Mouse (Mus musculus): ENCODE results near the gene Rab25.

GRCm38 (mm10) chr3:88510421-88511289 lies 37.4 kb downstream of the Rab25 start:
- no peak for TF ChIP-seq GATA1 (IDR thresholded peaks at IDR 0.05; ENCODE audit: low read depth, low read length)
- TF ChIP-seq ELF1 (IDR thresholded peaks at IDR 0.05; ENCODE audit: low read depth, low read length), result no peak
- no peak for TF ChIP-seq CTCF (IDR thresholded peaks at IDR 0.05 in 2 of 3, conservative IDR thresholded peaks at IDR 0.05 in 1 of 3; ENCODE audit: control insufficient read depth in 1 of 3, insufficient read depth in 1 of 3, low read depth in 2 of 3, low read length in 3 of 3, poor library complexity in 1 of 3, severe bottlenecking in 1 of 3)
- peak; percentile 85 for TF ChIP-seq ZNF384 (IDR thresholded peaks at IDR 0.05; ENCODE audit: low read depth, low read length)
- TF ChIP-seq CHD1 (IDR thresholded peaks at IDR 0.05; ENCODE audit: low read depth, low read length), result no peak
- TF ChIP-seq NELFE (IDR thresholded peaks at IDR 0.05; ENCODE audit: low read depth, low read length), result no peak
- no peak for TF ChIP-seq UBTF (IDR thresholded peaks at IDR 0.05; ENCODE audit: borderline replicate concordance, insufficient read depth, low read depth, low read length)
- peak; percentile 77 for TF ChIP-seq MAX (IDR thresholded peaks at IDR 0.05; ENCODE audit: low read length)
- TF ChIP-seq POLR2A (IDR thresholded peaks at IDR 0.05; ENCODE audit: control insufficient read depth in 1 of 2, insufficient read depth in 1 of 2, low read depth in 1 of 2, low read length in 2 of 2, poor library complexity in 1 of 2), result no peak; a peak in 2 of 4 replicates
- peak in 1 of 2 experiments; percentile 31; a peak in 1 of 4 replicates for TF ChIP-seq EP300 (IDR thresholded peaks at IDR 0.05; ENCODE audit: low read depth in 1 of 2, low read length in 2 of 2)
- TF ChIP-seq USF1 (IDR thresholded peaks at IDR 0.05; ENCODE audit: low read depth, low read length), result no peak
